Mouse (Mus musculus) kidney, adult 2 months (tissue): ENCODE data around the gene BC004004.

Experiments
- CTCF ChIP-seq: fragments of 200-500 bp; conservative IDR thresholded peaks from 2 replicates; pipeline ENCODE4 v1.5.1; 2011; ENCODE audit warnings: low read depth, mild to moderate bottlenecking, control low read depth, low read length, moderate library complexity, mixed read lengths; ENCODE audit not compliant: insufficient read depth, insufficient read length
- POLR2A ChIP-seq: fragments of 200-500 bp; IDR thresholded peaks from one replicate; pipeline ENCODE4 v1.6.1; 2011; ENCODE audit warnings: low read depth, low read length, control low read depth

- TF ChIP-seq POLR2A: no peak
- TF ChIP-seq CTCF: no peak
Measured at GRCm38 (mm10) chr17:29270148-29270698, 1.6 kb downstream of the BC004004 start.
